Mouse (Mus musculus) induced T-regulatory cell, adult 2 months (primary cell): Measurements from ENCODE around the gene Nlrp1a.

Experiments
- DNase-seq: peaks from one replicate; pipeline ENCODE4 v3.0.0-alpha.2; 2012; ENCODE audit warnings: low read depth

Gene Nlrp1a

DNA sequence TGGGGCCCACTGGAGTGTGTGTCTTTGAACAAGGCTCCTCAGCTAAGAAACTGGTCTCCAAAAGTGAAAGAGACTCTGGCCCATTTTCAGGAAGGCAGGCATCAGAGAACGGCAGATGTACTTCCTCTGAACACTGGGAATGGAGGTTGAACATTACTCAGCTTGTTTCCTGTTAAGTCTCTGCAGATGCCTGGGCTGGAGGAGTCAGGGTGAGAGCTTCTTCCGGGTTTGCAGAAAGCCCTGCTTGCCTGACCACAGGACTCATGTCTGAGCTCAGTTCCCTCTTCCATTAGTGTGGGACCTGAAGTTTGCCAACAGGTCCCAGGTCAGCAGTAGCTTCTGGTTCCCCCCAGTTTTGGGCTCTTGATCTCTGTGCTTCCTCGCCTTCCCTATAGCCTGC, at the start of gene Nlrp1a:
TSS of gene Nlrp1a (minus strand) at position 44 of the 400 bp plus-strand sequence.
- DNase-seq = peak; percentile 41

DNA sequence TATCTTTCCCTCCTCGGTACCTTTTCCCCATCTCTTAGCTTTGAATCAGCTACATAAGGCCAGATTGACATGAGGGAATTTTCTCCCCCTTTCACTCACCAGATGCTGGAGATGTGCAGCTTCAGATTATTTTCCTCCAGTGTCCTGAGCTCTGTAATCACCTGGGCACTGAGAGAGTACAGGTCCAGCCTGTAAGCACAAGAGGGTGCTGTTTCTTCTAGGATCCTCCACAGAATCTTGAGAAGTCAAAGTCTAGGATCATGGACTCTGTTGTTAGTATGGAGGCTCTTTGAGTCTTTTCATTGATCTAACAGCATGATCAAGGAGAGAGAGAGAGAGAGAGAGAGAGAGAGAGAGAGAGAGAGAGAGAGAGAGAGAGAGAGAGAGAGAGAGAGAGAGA, 25.1 kb upstream of the Nlrp1a start:
- no peak for DNase-seq

DNA sequence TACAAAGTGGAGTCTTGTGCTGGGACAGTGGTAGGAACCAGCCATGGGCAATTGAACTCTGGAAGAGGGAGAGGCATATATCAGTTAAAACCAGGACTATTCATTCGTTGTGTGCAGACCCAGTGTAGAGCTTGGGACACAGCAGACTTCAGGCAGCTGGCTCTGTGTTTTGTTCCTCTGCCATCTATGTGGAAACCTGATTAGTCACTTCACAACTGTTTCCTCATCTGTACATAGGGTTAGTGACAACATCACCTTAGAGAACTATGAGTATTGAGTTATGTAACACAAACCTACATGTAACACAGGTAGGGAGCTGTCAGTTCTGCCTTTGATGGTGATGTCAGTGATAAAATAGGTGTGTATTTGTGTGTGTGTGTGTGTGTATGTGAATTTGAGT, 19.6 kb upstream of the Nlrp1a start:
- DNase-seq = no peak

DNA sequence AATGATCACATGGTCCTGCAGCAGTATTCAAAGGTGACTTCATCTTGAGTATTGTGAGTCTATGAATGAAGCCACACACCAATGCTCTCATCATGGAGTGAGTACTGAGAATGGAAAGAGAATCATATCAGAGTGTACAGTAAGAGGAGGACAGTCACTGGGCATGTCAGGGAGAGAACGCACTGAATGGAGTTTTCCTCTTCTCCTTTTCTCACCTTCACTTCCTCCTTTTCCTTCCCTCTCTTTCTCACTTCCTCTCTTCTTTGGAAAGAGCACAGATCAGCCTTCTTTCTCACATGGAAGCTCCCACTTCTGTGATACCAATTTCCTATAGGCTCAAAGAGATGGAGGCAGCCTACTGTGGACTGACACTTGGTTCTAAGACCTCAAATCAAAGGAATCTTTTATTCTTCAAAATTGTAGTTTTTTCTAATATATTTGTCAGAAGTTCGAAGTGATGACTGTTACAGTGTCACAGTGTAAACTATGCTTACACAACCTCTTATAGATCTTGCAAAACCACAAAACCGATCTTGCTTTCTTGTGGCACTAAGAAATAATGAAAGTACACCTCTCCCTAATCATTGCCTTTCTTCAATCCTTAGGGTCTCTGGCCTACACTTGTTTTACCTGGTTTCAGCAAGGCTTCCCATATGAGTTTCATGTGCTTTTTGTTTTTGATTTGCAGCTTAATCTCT, 15.1 kb upstream of the Nlrp1a start:
- DNase-seq = no peak

DNA sequence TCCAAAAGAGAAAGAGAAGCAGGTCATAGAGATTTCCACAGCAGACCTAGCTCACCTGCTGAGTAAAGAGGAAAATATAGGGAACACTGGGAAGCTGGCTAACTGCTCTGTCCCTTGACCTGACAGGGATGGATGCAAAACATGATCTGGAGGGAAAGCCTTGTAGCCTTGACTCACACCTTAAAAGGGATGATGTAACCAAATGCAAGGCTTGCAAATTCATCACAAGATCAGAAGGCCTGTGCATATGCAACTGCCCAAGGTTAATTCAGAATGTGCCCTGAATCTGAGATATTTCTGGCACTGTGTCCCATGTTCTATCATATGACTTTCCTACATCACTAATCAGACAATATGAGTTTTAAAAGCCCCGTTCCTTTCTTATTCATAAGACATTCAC, 10.8 kb upstream of the Nlrp1a start:
- DNase-seq = no peak

DNA sequence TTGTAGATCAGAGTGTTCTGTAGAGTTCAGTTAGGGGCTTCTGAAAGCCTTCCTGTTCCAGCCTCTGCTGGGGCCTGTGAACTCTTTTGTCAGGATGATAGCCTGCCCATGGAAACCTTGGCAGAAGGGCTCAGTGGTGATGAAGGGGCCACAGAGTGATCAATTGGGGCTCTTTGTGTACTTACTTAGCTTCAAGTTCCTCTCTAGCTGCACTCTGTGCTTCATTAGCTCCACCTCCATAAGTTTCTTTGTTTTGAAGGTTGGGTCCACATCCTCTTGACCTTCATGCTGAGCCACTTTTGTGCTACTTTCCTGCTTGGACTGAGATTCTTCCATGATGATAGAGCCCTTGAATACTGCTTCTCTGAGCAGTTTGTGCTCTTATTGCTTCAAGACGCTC, 2.5 kb downstream of the Nlrp1a start:
- DNase-seq = no peak

DNA sequence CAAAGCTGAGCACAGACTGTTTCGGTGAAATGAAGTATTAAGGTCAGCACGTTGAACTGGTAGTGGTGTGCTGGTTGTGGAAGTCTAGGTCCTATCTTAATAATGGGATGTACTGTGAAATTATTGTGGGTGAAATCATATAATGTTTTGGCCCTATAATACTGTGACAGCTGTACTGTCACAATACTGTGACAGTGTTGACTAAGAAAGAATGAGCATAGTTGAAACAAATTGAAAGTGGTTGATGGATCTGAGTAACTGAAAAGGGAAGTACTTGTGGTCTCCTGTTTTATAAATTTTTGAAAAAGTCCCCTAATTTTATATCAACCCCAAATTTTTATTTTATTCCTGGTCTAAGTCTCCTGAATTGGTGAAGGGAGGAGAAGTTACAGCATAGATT, 37.4 kb downstream of the Nlrp1a start:
- DNase-seq = no peak

DNA sequence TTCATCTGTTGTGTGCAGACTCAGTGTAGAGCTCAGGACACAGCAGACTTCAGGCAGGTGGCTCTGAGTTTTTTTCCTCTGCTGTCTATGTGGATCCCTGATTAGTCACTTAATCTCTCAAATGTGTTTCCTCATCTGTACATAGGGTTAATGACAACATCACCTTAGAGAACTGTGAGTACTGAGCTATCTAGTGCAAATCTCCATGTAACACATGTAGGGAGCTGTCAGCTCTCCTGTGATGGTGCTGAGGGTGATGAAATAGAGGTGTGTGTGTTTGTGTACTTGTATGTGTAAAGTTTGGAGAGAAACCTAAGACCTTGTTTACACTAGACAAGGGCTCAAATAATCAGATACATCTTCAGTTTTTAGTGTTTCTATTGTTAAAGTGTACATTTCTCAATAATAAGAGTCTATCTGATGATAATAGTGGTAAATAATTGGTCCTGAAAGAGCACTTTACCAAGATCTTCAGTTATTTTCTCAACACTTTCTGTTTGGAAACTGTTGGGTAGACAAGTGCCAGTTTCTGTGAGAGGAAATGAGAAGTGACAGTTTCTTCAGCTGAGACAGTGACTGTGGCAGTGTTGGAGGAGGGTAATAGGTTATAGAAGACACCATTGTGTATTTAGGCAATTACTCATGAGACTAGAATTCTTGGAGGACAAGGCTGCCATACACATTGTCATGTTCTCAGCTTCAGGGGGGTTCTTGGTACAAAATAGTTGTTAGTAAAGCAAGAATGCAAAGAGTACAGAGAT, 38.1 kb downstream of the Nlrp1a start:
- DNase-seq = no peak

DNA sequence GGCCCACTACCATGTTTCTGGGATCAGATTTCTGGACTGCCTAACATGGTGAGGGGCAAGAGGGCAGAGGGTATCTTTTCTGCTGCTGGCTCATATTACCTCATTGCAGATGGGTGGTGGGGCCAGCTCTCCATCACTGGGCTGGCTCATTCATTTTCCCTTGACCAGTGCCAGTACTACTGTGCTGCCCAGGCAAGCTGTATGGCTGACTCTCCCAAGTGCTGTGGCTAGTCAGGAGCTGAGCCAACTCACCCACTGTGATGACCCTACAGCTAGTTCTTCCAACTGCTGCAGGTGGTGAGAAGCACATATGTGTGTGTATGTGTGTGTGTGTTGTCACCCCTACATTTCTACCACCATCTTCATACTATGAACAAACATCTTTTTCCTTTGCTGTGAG, 40.6 kb downstream of the Nlrp1a start:
- no peak for DNase-seq

DNA sequence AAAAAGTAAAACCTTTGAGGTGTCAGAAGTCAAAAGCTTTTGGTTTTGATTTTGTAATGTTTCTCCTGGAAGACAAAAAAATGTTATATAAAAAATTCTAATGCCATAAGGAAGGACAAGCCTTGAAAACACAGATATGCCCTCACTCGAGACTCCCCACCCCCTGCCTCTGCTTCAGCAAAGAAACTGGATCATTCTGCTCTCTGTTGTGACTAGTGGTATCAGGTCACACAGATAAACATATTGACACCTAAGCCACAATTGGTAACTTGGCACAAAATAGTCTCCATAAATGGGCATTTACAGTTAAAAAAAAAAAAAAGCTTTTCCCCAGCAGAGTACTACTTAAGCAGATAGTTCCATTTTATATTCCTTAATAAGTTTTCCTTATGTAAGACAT, 68.2 kb downstream of the Nlrp1a start:
- no peak for DNase-seq

DNA sequence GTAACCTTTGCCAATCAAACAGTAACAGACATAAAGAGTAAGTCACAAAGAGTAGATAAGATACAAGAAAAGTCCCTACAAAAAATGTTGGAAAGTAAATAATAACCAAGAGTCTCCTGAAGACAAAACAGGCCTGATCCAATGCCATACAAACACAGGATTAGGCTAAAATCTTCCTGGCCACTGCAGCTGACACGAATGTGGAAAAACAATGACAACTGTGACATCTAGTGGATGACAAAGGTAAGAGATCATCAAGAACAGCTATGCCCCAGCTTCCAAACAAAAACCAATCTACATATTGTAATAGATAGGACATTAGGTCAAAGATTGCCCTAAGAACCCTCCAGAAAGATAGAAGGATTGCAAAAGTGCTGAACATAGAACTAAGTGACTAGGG, 92.0 kb downstream of the Nlrp1a start:
- peak; percentile 59 for DNase-seq
